Mouse (Mus musculus): ENCODE data around the gene Cd3g. TPM values are rescaled to one million over a fixed set of nuclear protein-coding genes. Genes with fewer than 3 reads are reported as not detected.
A peak's percentile ranks its signal among the peaks of the same experiment; 100 is the strongest.

Cd3g gene
- 0.28 and 0.31 TPM in 2 replicates for polyA plus RNA-seq (2012; rRNA removed)

DNA sequence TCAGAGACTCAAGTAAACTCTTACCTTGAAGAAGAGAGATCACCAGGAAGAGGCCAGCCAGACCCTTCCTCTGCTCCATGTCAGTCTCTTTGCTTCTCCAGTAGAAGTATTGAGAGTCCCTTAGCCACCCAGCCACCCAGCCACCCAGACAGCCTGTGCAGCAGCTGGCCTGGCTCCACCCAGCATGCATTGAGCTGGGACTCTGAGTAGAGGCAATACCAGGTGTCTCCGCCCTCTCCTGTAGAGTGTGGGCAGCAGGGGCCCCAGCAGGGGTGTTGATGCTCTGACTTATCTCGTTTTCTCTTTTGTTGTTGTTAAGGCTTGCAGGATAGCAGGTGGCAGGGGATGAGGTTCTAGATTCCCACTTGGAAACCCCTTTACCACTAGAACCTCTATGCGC lies at the start of gene Cd3g:
Gene Cd3g, minus strand, starts transcription at position 190 of the 400 bp plus-strand sequence.
- no peak for DNase-seq (ENCODE audit: low read depth)

DNA sequence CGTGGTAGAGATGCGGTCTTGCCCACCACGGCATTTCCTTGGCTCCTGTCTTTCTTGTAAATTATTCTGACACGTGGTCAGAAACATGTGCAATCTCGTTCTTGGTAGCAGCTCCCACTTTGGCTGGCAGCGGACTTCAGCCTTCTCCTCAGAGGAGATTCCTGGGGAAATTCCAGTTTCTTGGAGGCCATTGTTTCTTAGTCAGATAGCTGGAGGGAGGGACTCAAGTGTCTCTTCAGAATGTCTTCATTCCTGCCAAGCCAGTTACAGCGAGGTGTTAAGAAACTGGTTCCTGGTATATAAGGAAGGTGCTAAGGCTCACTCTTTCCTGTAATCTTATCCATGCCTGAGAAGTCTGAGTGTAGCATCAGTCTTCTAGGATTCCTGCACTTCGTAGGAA lies 47.1 kb upstream of the Cd3g start:
- DNase-seq (ENCODE audit: low read depth): peak; percentile 84

DNA sequence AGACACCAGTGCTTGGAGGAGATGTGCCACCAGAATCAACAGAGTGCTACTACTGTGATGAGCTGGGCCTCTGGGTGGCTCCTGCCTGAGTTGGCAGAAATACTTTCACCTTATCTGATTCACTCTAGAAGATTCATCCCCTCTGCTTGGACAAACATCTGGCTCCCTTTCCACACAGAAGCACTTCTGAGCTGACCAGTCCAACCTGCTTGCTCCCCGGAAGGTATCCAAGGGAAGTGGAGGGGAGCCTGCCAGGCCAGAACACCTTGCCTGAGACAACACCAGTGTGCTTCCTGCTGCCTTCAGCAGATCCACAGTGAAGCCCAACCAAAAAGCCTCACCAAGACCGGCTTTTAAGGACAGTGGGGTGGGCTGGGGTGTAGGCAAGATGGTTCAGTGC lies 44.0 kb upstream of the Cd3g start:
- DNase-seq (ENCODE audit: low read depth): peak; percentile 65

DNA sequence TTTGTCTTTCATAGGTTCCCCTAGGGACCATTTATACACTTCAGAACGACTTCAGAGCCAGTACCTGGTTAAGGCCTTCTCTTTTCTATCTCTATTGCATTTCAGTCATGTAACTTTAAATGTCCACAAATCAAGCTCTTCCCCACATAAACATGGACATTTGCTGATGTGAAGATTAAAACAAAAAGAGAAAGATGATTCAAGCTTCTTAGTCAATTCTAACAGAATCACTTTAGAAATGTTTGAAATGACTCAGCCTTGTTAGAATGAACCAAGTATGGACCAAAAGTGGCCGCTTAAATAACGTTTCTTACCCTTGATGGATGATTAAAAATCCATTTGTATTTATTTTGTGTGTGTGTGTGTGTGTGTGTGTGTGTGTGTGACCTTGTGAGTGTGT lies 43.4 kb upstream of the Cd3g start:
- DNase-seq (ENCODE audit: low read depth): no peak

DNA sequence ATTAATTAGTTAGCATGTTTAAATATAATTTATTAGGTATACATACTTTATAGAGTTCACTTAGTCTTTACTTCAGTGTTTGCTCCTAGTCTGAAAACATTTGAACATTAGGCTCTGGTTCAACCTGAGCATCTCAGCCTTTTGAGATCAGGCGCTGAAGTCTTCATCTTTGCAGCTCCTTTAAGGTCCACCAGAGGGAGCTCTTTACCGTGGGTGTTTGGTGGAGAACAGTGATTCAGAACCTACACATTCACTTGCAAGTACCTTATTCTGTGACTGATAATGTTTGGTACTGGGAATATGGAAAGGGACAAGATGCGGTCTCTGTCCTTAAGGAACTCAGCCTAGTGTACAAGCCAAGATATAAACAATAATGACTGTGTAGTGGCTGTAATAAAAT lies 42.6 kb upstream of the Cd3g start:
- DNase-seq (ENCODE audit: low read depth): no peak

DNA sequence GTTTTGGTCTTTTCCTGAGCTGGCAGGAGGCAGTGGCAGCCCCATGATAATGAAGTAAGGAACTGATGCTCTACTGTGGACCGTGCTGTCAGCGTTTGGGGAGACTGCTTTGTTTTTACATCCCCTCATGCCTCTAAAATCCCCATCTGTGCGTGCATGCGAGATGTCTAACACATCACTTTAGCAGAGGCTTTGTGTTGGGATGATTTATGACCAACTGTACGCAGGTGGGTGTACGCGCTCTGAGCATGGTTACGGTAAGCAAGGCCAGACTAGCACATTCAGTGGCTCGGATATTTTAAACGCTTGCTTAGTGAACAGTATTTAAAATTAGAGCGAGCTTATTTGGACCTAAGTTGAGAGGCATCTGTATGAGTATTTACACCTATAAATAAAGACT lies 37.8 kb upstream of the Cd3g start:
- no peak for DNase-seq (ENCODE audit: low read depth)

DNA sequence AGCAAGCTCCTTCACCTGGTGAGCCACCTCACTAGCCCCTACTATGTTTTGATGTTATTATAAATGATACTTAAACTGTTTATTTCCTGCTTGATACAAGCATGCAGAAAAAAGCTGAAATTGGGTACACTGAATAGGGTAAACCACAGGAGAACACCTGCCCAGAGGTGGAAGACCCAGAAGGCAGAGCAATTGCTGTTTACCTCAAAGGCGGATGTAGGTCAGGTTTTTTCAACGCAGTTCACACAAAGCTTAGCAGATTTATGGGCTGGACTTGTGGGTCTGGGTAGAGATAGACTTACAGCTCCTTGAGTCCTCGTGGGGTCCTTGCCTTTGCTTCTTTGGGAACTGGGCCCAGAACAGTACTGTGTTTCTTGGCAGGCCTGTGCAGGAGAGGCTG lies 35.6 kb upstream of the Cd3g start:
- no peak for DNase-seq (ENCODE audit: low read depth)

DNA sequence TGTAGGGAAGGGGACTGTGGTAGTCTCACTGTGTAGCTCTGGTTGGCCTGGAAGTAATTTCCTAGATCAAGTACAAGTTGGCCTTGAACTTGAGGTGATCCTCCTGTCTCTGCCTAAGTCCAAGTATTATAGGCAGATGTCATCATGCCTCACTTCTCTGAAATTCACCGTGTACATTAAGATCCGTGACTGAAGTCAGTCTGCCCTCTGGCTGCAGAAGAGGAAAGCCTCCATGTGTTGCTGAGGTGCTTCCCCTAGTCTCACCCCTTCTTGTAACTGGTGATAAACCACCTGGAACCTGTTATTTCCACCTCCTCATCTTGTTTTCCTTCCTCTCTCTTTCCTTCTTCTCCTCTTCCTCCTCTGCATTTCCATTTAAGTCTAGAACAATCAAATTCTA lies 34.6 kb upstream of the Cd3g start:
- no peak for DNase-seq (ENCODE audit: low read depth)

DNA sequence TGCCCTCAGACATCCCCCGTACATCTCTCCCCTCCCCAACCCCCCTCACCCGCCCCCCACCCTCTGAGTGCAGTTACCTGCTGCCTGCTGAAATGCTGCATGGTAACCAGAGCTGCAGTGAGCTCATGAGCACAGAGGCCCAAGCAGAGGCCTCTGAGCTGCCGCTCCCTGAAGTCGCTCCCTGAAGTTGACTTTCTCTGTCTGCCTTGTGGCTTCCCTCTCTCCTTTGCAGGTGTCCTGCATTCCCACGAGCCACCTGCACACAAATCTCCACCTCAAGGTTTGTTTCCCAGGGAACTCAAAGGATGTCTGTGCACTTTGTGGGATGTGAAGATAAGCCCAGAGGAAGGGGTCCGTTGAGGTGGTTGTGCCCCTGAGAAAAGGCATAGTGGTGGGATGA lies 31.1 kb upstream of the Cd3g start:
- no peak for DNase-seq (ENCODE audit: low read depth)

DNA sequence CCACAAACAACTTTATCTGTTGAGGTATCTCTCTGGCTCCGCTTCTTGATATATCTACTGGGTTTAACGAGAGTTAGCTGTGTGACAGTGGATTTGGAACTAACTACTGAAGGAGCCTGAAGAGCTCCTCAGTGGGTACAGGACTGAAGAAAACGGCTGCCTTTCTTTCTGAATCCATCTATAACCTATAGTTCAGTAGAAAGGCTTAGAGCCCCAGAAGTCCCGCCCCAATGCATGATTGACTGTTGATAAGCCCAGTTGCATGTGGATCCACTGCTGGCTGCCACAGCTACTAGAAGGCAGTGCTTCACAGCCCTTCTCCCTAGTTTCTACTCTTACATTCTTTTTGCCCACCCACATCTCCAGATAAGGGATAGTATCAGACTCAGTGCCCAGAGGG lies 30.2 kb upstream of the Cd3g start:
- no peak for DNase-seq (ENCODE audit: low read depth)

DNA sequence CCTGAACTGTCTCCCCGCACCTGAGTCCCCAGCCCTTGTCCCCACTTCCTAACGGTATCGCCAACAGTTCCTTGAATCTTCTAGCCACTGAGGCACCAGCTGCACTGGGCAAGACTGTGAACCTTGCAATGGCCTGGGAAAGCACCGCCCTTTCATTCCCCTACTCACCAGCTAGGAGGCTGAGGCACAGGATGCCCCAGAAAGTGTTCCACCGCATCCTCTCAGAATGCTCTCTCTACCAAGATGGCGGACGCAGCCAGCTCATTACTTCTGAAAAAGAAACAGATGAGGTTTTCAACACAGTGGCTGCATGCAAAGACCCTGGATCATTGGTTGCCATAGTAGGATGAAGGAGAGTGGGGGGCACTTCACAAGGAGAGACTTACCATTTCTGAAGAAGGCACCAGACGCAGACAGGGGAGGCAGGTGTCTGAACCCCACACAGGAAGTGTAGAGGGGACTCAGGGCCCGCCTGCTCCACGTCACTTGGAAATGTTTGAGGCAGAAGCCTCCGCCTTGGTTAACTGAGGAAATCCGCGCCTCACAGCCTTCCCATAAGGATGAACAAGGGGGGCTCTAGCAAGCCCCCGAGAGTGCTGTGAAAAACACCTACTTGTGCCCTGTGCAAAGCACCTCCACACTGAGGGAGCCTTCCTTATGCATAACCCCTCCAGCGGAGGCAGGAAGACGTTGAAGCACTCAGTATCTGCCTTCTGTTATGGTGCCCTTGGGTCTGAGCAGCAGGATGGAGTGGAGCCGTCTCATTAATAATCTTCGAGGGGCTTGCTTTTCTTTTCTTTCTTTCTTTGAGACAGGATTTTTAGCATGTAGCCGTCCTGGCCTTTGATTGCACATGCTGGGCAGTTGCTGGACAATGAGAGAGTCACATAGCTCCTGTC lies 29.2 kb upstream of the Cd3g start, which contains the start of gene Cd3e:
Gene Cd3e, minus strand, starts transcription at position 448 of the 899 bp plus-strand sequence.
- no peak for DNase-seq (ENCODE audit: low read depth)

DNA sequence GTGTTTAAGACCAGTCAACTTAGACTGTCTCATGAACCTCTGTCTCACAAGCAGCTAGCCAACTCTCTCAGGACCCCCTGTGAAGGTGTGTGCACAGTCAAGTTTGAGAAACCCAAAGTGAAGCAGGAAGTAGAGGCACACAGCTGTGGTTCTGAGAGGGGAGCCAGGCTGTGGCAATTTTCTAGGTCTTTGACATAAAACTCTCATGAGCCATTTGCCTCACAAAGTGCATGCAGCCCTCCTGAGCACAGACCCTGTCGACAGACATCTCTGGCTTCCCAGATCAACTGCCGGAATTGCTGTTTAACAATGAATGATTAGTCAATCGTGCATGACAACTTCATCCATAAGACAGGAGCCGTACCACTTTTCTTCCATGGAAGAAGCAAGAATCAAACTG lies 28.1 kb upstream of the Cd3g start:
- DNase-seq (ENCODE audit: low read depth): no peak

DNA sequence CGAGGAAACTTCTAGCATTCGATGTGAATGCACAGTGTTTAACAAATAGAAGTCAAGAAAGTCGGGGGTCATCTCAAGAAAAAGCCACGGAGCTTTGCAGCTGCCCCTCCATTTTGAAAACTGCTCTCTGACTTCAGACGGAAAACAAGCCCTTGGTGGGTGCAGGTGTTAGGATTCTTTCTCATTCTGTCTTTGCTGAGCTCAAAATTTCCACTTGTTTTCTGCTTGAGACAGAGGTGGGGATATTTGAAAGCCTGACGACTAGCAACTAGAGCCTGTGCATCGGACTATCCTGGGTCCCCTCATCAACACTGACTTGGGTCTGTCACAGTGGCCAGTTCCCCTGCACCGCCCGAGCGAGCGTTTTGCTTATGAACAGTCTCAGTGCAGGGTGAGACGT lies 27.2 kb upstream of the Cd3g start:
- DNase-seq (ENCODE audit: low read depth): no peak

DNA sequence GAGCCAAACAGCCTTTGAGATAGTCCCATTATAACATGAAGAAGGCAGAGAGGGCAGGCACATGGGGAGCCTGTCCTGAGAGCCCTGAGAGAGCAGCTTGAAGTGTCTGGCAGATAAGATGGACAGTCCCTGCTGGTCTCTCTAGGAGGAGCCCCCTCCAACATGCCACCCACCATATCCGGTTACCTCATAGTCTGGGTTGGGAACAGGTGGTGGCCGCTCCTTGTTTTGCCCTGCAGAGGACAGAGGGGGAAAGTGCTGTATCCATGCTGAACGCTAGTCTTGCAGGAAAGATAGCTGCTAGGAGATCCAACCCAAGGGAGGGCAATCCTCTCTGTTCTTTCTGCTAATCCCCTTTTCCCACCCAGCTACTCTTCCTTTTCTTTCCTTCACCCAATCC lies 20.0 kb upstream of the Cd3g start:
- DNase-seq (ENCODE audit: low read depth): no peak

DNA sequence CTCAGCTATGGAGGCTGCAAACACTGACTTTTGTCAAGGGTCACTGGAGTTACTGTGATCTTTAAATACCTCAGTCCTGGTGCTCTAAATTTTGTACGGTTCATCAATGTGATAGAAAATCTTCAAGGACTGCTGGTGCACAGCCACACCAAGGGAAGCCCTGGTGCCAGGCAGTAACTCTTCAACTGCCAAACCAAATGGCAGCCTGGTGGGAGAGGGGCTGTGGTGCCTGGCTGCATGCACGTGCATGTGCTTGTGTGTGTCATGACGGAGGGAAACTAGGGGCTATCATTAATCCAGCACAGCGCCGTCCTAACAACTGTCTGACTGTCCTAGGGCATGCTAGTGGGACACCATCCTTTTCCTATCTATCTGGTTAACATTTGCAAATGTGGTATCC lies 19.5 kb upstream of the Cd3g start:
- no peak for DNase-seq (ENCODE audit: low read depth)

DNA sequence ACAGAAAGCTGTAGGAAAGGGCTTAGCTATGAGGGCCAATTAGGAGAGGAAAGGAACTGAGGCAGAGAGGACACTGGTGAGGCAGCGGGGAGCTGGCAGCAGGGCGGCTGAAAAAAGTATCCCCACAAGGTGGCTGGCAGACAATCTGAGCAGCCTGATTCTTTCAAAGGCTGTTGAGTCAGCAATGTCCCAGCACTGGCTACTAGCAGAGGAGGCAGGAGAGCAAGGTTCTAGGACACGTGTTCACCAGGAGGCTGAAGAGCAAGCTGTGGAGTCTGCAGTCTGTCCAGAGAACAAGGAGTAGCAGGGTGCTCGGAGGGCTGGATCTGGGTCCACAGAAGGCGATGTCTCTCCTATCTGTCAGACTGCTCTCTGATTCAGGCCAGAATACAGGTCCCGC lies 18.9 kb upstream of the Cd3g start:
- DNase-seq (ENCODE audit: low read depth): no peak

DNA sequence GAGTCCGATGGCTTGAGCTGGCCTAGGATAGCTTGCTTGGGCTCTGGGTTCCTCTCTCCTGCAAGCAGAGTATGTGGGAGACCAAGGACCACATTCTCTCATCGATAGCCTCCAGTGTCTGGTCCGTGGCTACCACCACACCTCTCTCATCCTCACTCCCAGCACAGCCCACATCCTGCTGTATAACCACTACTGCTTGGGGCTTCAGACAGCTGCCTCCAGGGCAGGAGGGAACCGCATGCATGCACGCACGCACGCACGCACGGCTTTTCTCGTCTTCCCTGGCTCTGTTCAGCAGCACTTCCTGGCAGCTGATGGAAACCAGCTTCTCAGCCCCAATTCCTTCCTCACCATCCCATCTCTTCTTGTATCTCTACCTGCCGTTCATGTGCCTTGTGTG lies 17.9 kb upstream of the Cd3g start:
- DNase-seq (ENCODE audit: low read depth): no peak

DNA sequence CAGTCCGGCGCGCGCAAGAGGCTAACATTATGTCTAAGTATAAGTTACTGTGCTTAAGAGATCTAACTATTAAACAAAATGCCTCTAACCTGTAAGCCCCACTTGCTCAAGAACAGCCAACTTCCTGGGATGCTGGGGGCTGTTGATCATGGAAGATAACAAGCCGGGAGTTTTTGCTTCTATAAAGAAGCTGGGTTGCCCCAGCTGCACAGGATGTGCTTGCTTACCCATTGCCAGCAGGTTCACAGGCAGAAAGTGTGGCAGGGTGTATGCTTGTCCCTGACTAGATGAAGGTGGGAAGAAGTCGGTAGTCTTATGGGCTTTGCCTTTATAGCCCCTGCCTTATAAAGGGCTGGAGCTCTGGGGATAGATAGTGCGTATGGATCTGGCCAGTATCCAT lies 16.4 kb upstream of the Cd3g start:
- no peak for DNase-seq (ENCODE audit: low read depth)

DNA sequence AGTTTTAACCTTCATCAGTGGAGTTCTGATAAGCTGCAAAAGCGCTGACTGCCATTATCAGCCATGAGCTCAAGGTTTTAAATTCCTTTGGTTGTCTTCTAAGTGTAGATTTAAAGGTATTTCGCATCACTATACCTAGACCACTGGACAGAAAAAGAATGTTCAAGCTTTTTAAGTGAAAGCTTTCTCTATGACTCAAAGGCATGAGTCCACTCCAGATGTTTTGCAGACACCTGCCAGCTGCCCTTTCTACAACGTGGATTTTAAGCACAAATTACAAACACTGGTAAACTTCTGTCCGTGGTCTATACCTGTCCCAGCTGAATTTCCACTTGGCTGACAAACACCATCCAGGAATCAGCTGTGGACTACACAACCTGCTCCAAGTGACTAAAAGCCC lies 14.7 kb upstream of the Cd3g start:
- DNase-seq (ENCODE audit: low read depth): no peak

DNA sequence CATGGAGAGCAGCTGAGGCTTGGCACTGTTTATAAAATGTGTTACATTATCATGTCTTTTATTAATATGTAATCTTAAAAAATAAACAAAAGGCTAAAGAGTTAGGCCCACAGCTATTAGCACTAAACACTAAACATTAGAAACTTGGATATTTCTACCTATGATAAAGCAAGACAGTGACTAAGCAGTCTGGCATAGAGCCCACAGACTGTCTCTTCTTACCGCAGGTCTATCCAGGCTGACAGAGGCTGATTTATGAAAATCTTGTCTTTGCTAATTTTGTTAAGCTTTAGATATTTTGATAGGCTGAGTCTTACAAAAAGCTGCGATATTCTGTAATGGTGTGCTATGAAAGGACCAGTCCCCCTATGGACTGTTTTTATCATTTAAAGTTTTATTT lies 13.0 kb upstream of the Cd3g start:
- no peak for DNase-seq (ENCODE audit: low read depth)

DNA sequence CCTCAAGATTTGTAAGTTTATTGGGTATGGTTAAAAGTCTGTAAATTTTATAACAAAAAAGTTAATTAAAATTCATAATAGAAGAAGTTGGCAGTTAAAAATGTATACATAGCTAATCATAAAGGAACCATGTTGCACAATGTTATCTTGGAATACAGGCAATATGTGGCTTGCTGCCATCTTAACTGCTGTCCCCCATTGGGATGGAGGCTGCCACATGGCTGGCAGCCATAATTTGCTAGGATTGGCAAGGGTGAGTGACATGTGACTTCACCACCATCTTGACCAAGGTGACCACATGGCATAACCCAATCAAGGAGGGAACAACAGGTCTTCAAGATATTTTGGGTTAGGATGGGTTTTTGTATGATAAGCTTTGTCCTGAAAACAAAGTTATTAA lies 12.0 kb upstream of the Cd3g start:
- no peak for DNase-seq (ENCODE audit: low read depth)

DNA sequence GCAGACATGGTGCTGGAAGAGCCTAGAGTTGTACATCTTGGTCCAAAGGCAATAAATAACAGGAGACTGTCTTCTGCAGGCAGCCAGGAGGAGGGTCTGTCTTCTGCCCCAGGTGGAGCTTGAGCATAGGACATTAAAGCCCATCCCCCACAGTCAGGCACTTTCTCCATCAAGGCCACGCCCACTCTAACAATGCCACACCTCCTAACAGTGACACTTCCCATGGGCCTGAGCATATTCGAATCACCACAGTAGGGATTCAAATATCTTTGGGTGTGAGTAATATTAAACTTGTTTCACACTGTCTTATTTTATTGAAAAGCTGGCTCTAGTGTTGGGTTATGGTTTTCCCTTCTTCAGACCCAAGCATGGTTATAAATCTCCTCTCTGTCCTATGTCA lies 11.6 kb upstream of the Cd3g start:
- no peak for DNase-seq (ENCODE audit: low read depth)

DNA sequence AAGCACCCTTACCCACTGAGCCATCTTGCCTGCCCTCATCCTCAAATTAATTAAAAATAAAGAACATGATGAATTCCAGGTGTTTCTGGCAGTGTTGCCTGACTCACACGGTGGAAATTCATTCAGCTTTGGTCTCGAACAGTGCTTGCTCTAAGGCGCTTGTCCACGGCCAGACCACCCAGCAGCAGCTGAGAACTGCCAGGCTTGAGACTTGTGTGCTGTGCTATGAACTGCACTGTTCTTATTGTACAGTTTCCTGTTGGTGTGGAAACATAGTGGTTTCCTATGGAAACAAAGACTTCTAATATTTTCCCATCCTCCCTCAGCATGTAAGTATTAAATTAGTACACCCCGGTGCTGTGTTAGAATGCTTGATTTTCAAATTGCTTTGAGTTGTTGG lies 6.7 kb upstream of the Cd3g start:
- no peak for DNase-seq (ENCODE audit: low read depth)

DNA sequence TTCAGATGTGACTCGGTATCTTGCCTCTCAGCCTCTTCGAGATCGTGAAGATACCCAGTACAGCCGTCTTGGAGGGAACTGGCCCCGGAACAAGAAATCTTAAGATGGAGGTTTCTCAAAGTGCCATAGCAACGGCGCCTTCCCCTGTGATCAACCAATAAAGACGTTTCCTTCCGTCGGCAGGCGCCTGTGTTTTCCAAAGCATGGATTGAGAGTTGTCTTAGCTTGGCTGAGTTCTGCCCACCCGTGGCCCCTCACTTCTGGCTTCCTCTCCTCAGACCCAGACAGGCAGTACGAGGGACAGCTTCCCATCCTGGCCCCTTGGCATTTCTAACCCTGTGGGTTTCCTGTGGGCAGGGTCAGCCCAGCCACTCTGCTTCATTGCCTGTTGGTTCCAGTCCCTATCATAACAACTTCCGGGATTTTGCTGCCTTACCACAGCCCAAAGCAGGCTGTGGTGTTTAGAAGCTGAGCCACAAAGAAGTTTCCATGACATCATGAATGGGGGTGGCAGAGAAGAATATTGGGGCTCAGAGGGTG lies 6.1 kb upstream of the Cd3g start:
- DNase-seq (ENCODE audit: low read depth): no peak
